ENCODE assay signal across 22 mouse cellular contexts in genomic region chr19:32019722-32020121, GRCm38 (mm10).
DNase-seq lines count a peak whose midpoint lies in the region; ATAC-seq and TF ChIP-seq lines count a peak whose summit lies in the region.
"Had no signal": no experiment of that assay in that cellular context is flagged by ENCODE, and none has a peak within 500 bp of the region (broad histone marks: within the 10 kb centered on the region; RNA-seq: fewer than 3 reads in every experiment).

No protein-coding gene starts in this region.

- no peak for DNase-seq in heart, postnatal 36 days
- no peak for DNase-seq in hindbrain, embryonic 10.5 days (ENCODE audit: low spot score)
- peak; percentile 23 for DNase-seq in brain, embryonic 14.5 days (ENCODE audit: low read depth)
- DNase-seq in limb, embryonic 10.5 days (ENCODE audit: low spot score), result peak; percentile 34
- DNase-seq in ovary, adult 18-20 months (ENCODE audit: low spot score), result no peak
- DNase-seq: adrenal gland, postnatal 36 days; cerebellum, adult 18-20 months; cerebellum, postnatal 25 days; gastrocnemius, postnatal 25 days; lung, embryonic 14.5 days; lung, postnatal 36 days; right cerebral cortex, adult 18-20 months; thymus, postnatal 36 days had no signal

- peak; percentile 68 for ATAC-seq in heart, embryonic 12.5 days (ENCODE audit: insufficient number of reproducible peaks, low FRiP score)
- 0 out of 2 replicates have a peak, but pooled peaks have one; percentile 45 for ATAC-seq in hindbrain, embryonic 16.5 days
- ATAC-seq: forebrain, embryonic 15.5 days; intestine, embryonic 16.5 days; liver, embryonic 12.5 days had no signal

- WGBS in heart, embryonic 12.5 days, result 12% methylated on average over 8 of the region's 8 CpGs
- WGBS in hindbrain, embryonic 16.5 days, result 52% methylated on average over 8 of the region's 8 CpGs
- WGBS in hindbrain, embryonic 10.5 days, result 78% methylated on average over 8 of the region's 8 CpGs
- WGBS in limb, embryonic 10.5 days, result 26% methylated on average over 8 of the region's 8 CpGs

- H3K27ac ChIP-seq in heart, embryonic 12.5 days (ENCODE audit: poor library complexity, severe bottlenecking), result 0 out of 2 replicates have a peak overlapping the region, but pooled peaks have one; percentile 43
- no peak overlapping the region for H3K27ac ChIP-seq in hindbrain, embryonic 16.5 days (ENCODE audit: low read depth, low read length)
- no peak overlapping the region for H3K27ac ChIP-seq in hindbrain, embryonic 10.5 days
- peak overlapping the region; percentile 61; the same call in 1 of the 2 replicates for H3K27ac ChIP-seq in limb, embryonic 10.5 days
- H3K27ac ChIP-seq: forebrain, embryonic 15.5 days; kidney, embryonic 15.5 days; liver, embryonic 12.5 days; neural tube, embryonic 12.5 days had no signal

- H3K9ac ChIP-seq in heart, embryonic 12.5 days, result no peak overlapping the region
- no peak overlapping the region for H3K9ac ChIP-seq in hindbrain, embryonic 16.5 days (ENCODE audit: low read depth, low read length)
- H3K9ac ChIP-seq: forebrain, embryonic 15.5 days; kidney, embryonic 15.5 days; limb, embryonic 12.5 days; liver, embryonic 12.5 days; lung, embryonic 14.5 days; neural tube, embryonic 12.5 days had no signal

- no peak for TF ChIP-seq POLR2A in brain, embryonic 14.5 days (IDR thresholded peaks at IDR 0.05; ENCODE audit: borderline replicate concordance, extremely low read depth, insufficient read depth, insufficient read length, poor library complexity, severe bottlenecking)

- no peak overlapping the region for H3K4me3 ChIP-seq in heart, embryonic 12.5 days
- H3K4me3 ChIP-seq in hindbrain, embryonic 16.5 days (ENCODE audit: low read length), result no peak overlapping the region
- no peak overlapping the region for H3K4me3 ChIP-seq in hindbrain, embryonic 10.5 days
- no peak overlapping the region for H3K4me3 ChIP-seq in limb, embryonic 10.5 days
- H3K4me3 ChIP-seq: forebrain, embryonic 15.5 days; kidney, embryonic 15.5 days; limb, embryonic 12.5 days; liver, embryonic 12.5 days; neural tube, embryonic 12.5 days had no signal

- no peak overlapping the region for H3K4me2 ChIP-seq in heart, embryonic 12.5 days
- no peak overlapping the region for H3K4me2 ChIP-seq in hindbrain, embryonic 16.5 days (ENCODE audit: low read length)
- H3K4me2 ChIP-seq: forebrain, embryonic 15.5 days; kidney, embryonic 15.5 days; limb, embryonic 12.5 days; liver, embryonic 12.5 days; lung, embryonic 14.5 days; neural tube, embryonic 12.5 days had no signal

- TF ChIP-seq CTCF in brain, embryonic 14.5 days (IDR thresholded peaks at IDR 0.05; ENCODE audit: borderline replicate concordance, extremely low read depth, insufficient read depth, insufficient read length), result no peak

- H3K4me1 ChIP-seq in heart, embryonic 12.5 days (replicated peaks), result peaks cover 34% of the 10 kb centered on the region
- no peaks in the 10 kb centered on the region for H3K4me1 ChIP-seq in hindbrain, embryonic 16.5 days (ENCODE audit: control insufficient read depth, insufficient read depth, low read depth, low read length)
- no peaks in the 10 kb centered on the region for H3K4me1 ChIP-seq in hindbrain, embryonic 10.5 days (replicated peaks)
- H3K4me1 ChIP-seq in limb, embryonic 10.5 days, result peaks cover 38% of the 10 kb centered on the region
- H3K4me1 ChIP-seq: forebrain, embryonic 15.5 days had no signal

- peaks cover 3% of the 10 kb centered on the region; the same call in 1 of the 2 replicates for H3K9me3 ChIP-seq in heart, embryonic 12.5 days (replicated peaks)
- no peaks in the 10 kb centered on the region for H3K9me3 ChIP-seq in hindbrain, embryonic 16.5 days (ENCODE audit: control insufficient read depth, low read length)
- H3K9me3 ChIP-seq in hindbrain, embryonic 10.5 days, result no peaks in the 10 kb centered on the region
- H3K9me3 ChIP-seq in limb, embryonic 10.5 days (replicated peaks), result no peaks in the 10 kb centered on the region
- H3K9me3 ChIP-seq: forebrain, embryonic 15.5 days; kidney, embryonic 15.5 days; liver, embryonic 12.5 days; neural tube, embryonic 12.5 days had no signal

- intact Hi-C loops in heart, postnatal 36 days (cut with DNase I), result no loop called here

- H3K27me3 ChIP-seq in heart, embryonic 12.5 days (replicated peaks), result no peaks in the 10 kb centered on the region
- no peaks in the 10 kb centered on the region for H3K27me3 ChIP-seq in hindbrain, embryonic 16.5 days (replicated peaks; ENCODE audit: control insufficient read depth, insufficient read depth, low read length)
- H3K27me3 ChIP-seq in hindbrain, embryonic 10.5 days (ENCODE audit: insufficient read depth, poor library complexity, severe bottlenecking), result no peaks in the 10 kb centered on the region
- H3K27me3 ChIP-seq in limb, embryonic 10.5 days (ENCODE audit: low read depth, poor library complexity, severe bottlenecking), result no peaks in the 10 kb centered on the region
- H3K27me3 ChIP-seq: CH12.LX; forebrain, embryonic 15.5 days; kidney, embryonic 15.5 days; limb, embryonic 12.5 days; liver, embryonic 12.5 days; neural tube, embryonic 12.5 days had no signal

- H3K36me3 ChIP-seq in heart, embryonic 12.5 days, result peaks cover 13% of the 10 kb centered on the region
- no peaks in the 10 kb centered on the region for H3K36me3 ChIP-seq in hindbrain, embryonic 16.5 days (ENCODE audit: control insufficient read depth, insufficient read depth, low read length)
- H3K36me3 ChIP-seq in hindbrain, embryonic 10.5 days, result no peaks in the 10 kb centered on the region
- H3K36me3 ChIP-seq in limb, embryonic 10.5 days, result no peaks in the 10 kb centered on the region
- H3K36me3 ChIP-seq: forebrain, embryonic 15.5 days; kidney, embryonic 15.5 days; limb, embryonic 12.5 days; liver, embryonic 12.5 days; neural tube, embryonic 12.5 days had no signal

Comparison
In these comparisons a context has a peak if more than half of its experiments do, and no peak if none do; other contexts are left out.
1. H3K27ac ChIP-seq: peak in heart, embryonic 12.5 days (single experiment) and limb, embryonic 10.5 days (single experiment); none in hindbrain, embryonic 16.5 days (single experiment) and hindbrain, embryonic 10.5 days (single experiment).
2. DNase-seq: peak in brain, embryonic 14.5 days (single experiment) and limb, embryonic 10.5 days (single experiment); none in heart, postnatal 36 days (0 of 2), hindbrain, embryonic 10.5 days (single experiment) and ovary, adult 18-20 months (single experiment).